Mouse (Mus musculus) embryonic facial prominence, embryonic 13.5 days (tissue): ENCODE results near the gene Nup93. TPM values are rescaled to one million over a fixed set of nuclear protein-coding genes. Genes with fewer than 3 reads are reported as not detected.
"Not testable (repeated sequence)": the region's sequence is repeated elsewhere in the genome, so short reads cannot be mapped to it uniquely, and the experiment has no call there.

ENCODE experiments used
- ATAC-seq: fragments of 200-750 bp; cut with Nextera tagmentation; 2 replicates; pipeline ENCODE4 v1.8.0; 2017; ENCODE audit warnings: low read depth; ENCODE audit not compliant: insufficient number of reproducible peaks, insufficient read depth, low FRiP score, low TSS enrichment
- H3K27ac ChIP-seq: fragments of 300-500 bp; sonication (generic); 2 replicates; pipeline ENCODE4 v1.5.1; 2015; ENCODE audit warnings: moderate library complexity, mild to moderate bottlenecking, inconsistent platforms
- H3K27me3 ChIP-seq: fragments of 300-500 bp; sonication (generic); 2 replicates; pipeline ENCODE4 v1.6.1; 2015; ENCODE audit warnings: mild to moderate bottlenecking, inconsistent platforms
- H3K36me3 ChIP-seq: fragments of 300-500 bp; sonication (generic); 2 replicates; pipeline ENCODE4 v1.6.1; 2015; ENCODE audit warnings: mild to moderate bottlenecking, inconsistent platforms
- H3K4me1 ChIP-seq: fragments of 300-500 bp; sonication (generic); 2 replicates; pipeline ENCODE4 v1.6.1; 2015; ENCODE audit warnings: inconsistent platforms
- H3K4me2 ChIP-seq: fragments of 300-500 bp; sonication (generic); 2 replicates; pipeline ENCODE4 v1.6.1; 2015; ENCODE audit warnings: moderate library complexity, mild to moderate bottlenecking, inconsistent platforms
- H3K4me3 ChIP-seq: fragments of 300-500 bp; sonication (generic); 2 replicates; pipeline ENCODE4 v1.5.1; 2015; ENCODE audit warnings: mild to moderate bottlenecking, inconsistent platforms
- H3K9ac ChIP-seq: fragments of 300-500 bp; sonication (generic); 2 replicates; pipeline ENCODE4 v1.6.1; 2015; ENCODE audit warnings: mild to moderate bottlenecking, inconsistent platforms
- H3K9me3 ChIP-seq: fragments of 300-500 bp; sonication (generic); 2 replicates; pipeline ENCODE4 v1.6.1; 2016; ENCODE audit warnings: inconsistent platforms
- WGBS: fragments of 180-500 bp; shearing (Covaris S2); methylation state at CpG from one replicate; pipeline ENCODE4 v1.1.7; 2015; ENCODE audit warnings: mixed read lengths; 5-methylcytosine and 5-hydroxymethylcytosine counted together
- polyA plus RNA-seq: library from polyadenylated mRNA; unstranded; fragments of >200 nt; fragmentation: Nextera tagmentation; extraction: Ambion mirVana; gene quantifications from 2 replicates; pipeline ENCODE4 v1.2.1, GENCODE M21; 2015

Gene Nup93
- polyA plus RNA-seq: 87.1 and 88.8 TPM in 2 replicates

- Histone ChIP-seq H3K27ac (peak within 1 kb of the TSS; percentile 23; the same call in 1 of the 2 replicates), H3K4me1 (peaks cover 22% of the 10 kb centered on the region), H3K36me3 (no peaks in the 10 kb centered on the region), H3K4me2 (peak within 1 kb of the TSS; percentile 92), H3K27me3 (no peaks in the 10 kb centered on the region), H3K4me3 (peak within 1 kb of the TSS; percentile 82), H3K9me3 (no peaks in the 10 kb centered on the region), H3K9ac (peak within 1 kb of the TSS; percentile 86)
- under 1% methylated on average over 68 of the region's 68 CpGs for WGBS
- peak; percentile 93 for ATAC-seq
Observed at GRCm38 (mm10) chr8:94214252-94215173, at the start of gene Nup93. TSS of gene Nup93 (plus strand) at chr8:94214564.

DNA sequence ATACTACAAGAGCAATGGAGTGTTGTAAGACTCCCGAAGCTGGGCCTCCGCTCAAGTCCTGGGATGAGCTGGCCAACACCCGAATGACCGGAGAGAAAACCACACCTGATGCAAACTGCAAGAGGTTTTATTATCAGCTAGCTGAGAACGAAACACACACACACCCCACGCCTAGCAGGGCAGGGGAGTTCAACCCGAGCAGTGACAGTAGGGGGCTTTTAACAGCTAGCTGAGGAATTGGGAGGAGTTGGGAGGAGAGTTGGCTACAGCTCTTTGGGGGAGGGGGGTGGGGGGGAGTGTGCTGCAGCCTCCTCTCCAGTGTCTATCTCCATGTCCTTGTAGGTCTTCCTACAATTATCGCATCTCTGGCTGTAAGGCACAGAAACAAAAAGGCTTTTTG lies 48.6 kb upstream of the Nup93 start:
- H3K9ac ChIP-seq, H3K36me3 ChIP-seq, ATAC-seq, H3K9me3 ChIP-seq, H3K4me2 ChIP-seq, H3K27ac ChIP-seq, H3K4me1 ChIP-seq, H3K4me3 ChIP-seq: not testable (repeated sequence)
- H3K27me3 ChIP-seq: peaks cover 17% of the 10 kb centered on the region
- 75% methylated on average over 8 of the region's 8 CpGs for WGBS

- H3K4me1 ChIP-seq: peaks cover 10% of the 10 kb centered on the region
- no peaks in the 10 kb centered on the region for H3K36me3 ChIP-seq
- H3K4me2 ChIP-seq: peak overlapping the region; percentile 39; the same call in 1 of the 2 replicates
- WGBS: 4% methylated on average over 6 of the region's 6 CpGs
- no peaks in the 10 kb centered on the region for H3K9me3 ChIP-seq
- H3K9ac ChIP-seq: peak overlapping the region; percentile 37; the same call in 1 of the 2 replicates
- peaks cover 32% of the 10 kb centered on the region for H3K27me3 ChIP-seq
- no peak overlapping the region for H3K4me3 ChIP-seq
- ATAC-seq: no peak
- H3K27ac ChIP-seq: no peak overlapping the region
Observed at GRCm38 (mm10) chr8:94167244-94167643, 47.1 kb upstream of the Nup93 start.

GRCm38 (mm10) chr8:94169547-94169946 lies 44.8 kb upstream of the Nup93 start:
- 79% methylated on average over 5 of the region's 5 CpGs for WGBS
- Histone ChIP-seq H3K36me3 (no peaks in the 10 kb centered on the region), H3K27ac (no peak overlapping the region), H3K9me3 (no peaks in the 10 kb centered on the region), H3K4me2 (no peak overlapping the region), H3K4me3 (no peak overlapping the region), H3K9ac (no peak overlapping the region), H3K27me3 (peaks cover 55% of the 10 kb centered on the region), H3K4me1 (peaks cover 23% of the 10 kb centered on the region)
- ATAC-seq: no peak

GRCm38 (mm10) chr8:94171321-94171755 lies 43.0 kb upstream of the Nup93 start:
- Histone ChIP-seq H3K4me2 (peak overlapping the region; percentile 93), H3K9me3 (no peaks in the 10 kb centered on the region), H3K9ac (no peak overlapping the region), H3K36me3 (no peaks in the 10 kb centered on the region), H3K27me3 (peaks cover 73% of the 10 kb centered on the region), H3K27ac (no peak overlapping the region), H3K4me1 (peaks cover 23% of the 10 kb centered on the region), H3K4me3 (peak overlapping the region; percentile 50)
- no peak for ATAC-seq
- 37% methylated on average over 10 of the region's 10 CpGs for WGBS

- Histone ChIP-seq H3K27ac (no peak within 1 kb of the TSS), H3K4me2 (peak within 1 kb of the TSS; percentile 93), H3K27me3 (peaks cover 82% of the 10 kb centered on the region), H3K4me1 (peaks cover 23% of the 10 kb centered on the region), H3K4me3 (peak within 1 kb of the TSS; percentile 50), H3K9me3 (no peaks in the 10 kb centered on the region), H3K9ac (peak within 1 kb of the TSS; percentile 62), H3K36me3 (no peaks in the 10 kb centered on the region)
- peak; percentile 60; the same call in 1 of the 2 replicates for ATAC-seq
- WGBS: under 1% methylated on average over 56 of the region's 56 CpGs
Observed at GRCm38 (mm10) chr8:94172075-94172808, 42.1 kb upstream of the Nup93 start, which contains the start of gene Mt2. TSS of gene Mt2 (plus strand) at chr8:94172664.

GRCm38 (mm10) chr8:94172809-94173732 lies 41.3 kb upstream of the Nup93 start:
- H3K4me3 ChIP-seq: peak overlapping the region; percentile 50
- ATAC-seq: no peak

GRCm38 (mm10) chr8:94173848-94174403 lies 40.4 kb upstream of the Nup93 start:
- Histone ChIP-seq H3K4me3 (no peak overlapping the region), H3K4me2 (peak overlapping the region; percentile 93), H3K9ac (no peak overlapping the region), H3K4me1 (peaks cover 28% of the 10 kb centered on the region), H3K27ac (no peak overlapping the region), H3K27me3 (peaks cover 96% of the 10 kb centered on the region), H3K9me3 (no peaks in the 10 kb centered on the region), H3K36me3 (no peaks in the 10 kb centered on the region)
- 40% methylated on average over 11 of the region's 11 CpGs for WGBS
- ATAC-seq: no peak

More at GRCm38 (mm10) chr8:94172809-94173732, 41.3 kb upstream of the Nup93 start:
- H3K27ac ChIP-seq: no peak overlapping the region
- peak overlapping the region; percentile 62 for H3K9ac ChIP-seq
- H3K36me3 ChIP-seq: no peaks in the 10 kb centered on the region
- H3K4me1 ChIP-seq: peaks cover 23% of the 10 kb centered on the region
- peaks cover 90% of the 10 kb centered on the region for H3K27me3 ChIP-seq
- peak overlapping the region; percentile 93 for H3K4me2 ChIP-seq
- no peaks in the 10 kb centered on the region for H3K9me3 ChIP-seq
- WGBS: 2% methylated on average over 39 of the region's 39 CpGs

- Histone ChIP-seq H3K9ac (no peak overlapping the region), H3K9me3 (no peaks in the 10 kb centered on the region), H3K27ac (no peak overlapping the region), H3K4me2 (no peak overlapping the region), H3K27me3 (peaks cover 100% of the 10 kb centered on the region), H3K4me3 (no peak overlapping the region), H3K4me1 (peaks cover 36% of the 10 kb centered on the region), H3K36me3 (no peaks in the 10 kb centered on the region)
- 13% methylated on average over 7 of the region's 7 CpGs for WGBS
- ATAC-seq: no peak
Observed at GRCm38 (mm10) chr8:94174619-94175213, 39.6 kb upstream of the Nup93 start.

GRCm38 (mm10) chr8:94177716-94178390 lies 36.5 kb upstream of the Nup93 start:
- 44% methylated on average over 7 of the region's 7 CpGs for WGBS
- ATAC-seq: no peak
- Histone ChIP-seq H3K9me3 (no peaks in the 10 kb centered on the region), H3K9ac (no peak overlapping the region), H3K4me1 (peaks cover 30% of the 10 kb centered on the region), H3K4me3 (no peak overlapping the region), H3K27ac (no peak overlapping the region), H3K27me3 (peaks cover 98% of the 10 kb centered on the region), H3K4me2 (no peak overlapping the region), H3K36me3 (no peaks in the 10 kb centered on the region)
